Mouse (Mus musculus): ENCODE measurements around the gene Kctd10.

Gene Kctd10

GRCm38 (mm10) chr5:114380209-114381012 lies at the start of gene Kctd10, which contains the start of gene Ube3b:
Gene Kctd10 (minus strand): TSS chr5:114380508.
Gene Ube3b (plus strand): TSS chr5:114380607.
- peak; percentile 75 to 83 for DNase-seq (ENCODE audit: low spot score in 2 of 2)

DNA sequence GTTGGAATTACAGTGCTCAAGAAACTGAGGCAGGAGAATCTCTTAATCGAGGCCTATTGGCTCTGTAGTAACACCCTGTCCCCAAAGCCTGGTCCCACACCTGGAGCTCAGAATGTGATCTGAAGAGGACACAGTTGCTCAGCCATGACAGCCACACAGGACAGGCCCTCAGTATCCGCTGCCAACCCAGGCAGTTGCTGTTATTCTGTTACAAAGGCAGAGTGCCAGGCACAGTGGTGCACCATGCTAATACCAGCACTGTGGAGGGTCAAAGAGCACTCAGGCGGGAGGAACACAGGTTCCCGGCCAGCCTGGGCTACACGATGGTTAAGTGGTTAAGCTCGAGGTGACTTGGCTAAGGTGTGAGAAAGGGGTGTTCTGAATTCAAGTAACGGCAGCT lies 49.5 kb upstream of the Kctd10 start:
- no peak for DNase-seq (ENCODE audit: low spot score in 2 of 2)

- no peak for DNase-seq (ENCODE audit: low spot score in 2 of 2)
Observed at GRCm38 (mm10) chr5:114428621-114429020, 48.3 kb upstream of the Kctd10 start.

DNA sequence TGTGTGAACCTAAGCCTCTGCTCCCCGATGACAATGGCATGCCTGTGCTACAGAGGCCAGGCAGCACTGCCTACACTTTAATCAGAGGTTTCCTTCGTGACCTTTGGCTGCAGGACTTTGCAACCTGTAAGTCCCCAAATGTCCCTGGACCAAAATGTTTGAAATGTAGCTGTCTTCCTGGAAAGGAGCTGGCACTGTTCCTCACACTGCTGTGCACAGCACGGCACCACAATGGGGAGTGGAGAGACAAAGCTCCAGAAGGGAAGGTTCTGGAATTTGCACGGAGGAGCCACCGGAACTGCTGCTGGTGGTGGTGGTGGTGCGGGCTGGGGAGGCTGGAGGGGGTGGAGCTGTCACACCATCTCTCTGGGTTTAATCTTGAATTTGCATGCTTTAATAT lies 46.4 kb upstream of the Kctd10 start:
- no peak for DNase-seq (ENCODE audit: low spot score in 2 of 2)

- DNase-seq (ENCODE audit: low spot score in 2 of 2) = no peak
Observed at GRCm38 (mm10) chr5:114423961-114424360, 43.7 kb upstream of the Kctd10 start.

DNA sequence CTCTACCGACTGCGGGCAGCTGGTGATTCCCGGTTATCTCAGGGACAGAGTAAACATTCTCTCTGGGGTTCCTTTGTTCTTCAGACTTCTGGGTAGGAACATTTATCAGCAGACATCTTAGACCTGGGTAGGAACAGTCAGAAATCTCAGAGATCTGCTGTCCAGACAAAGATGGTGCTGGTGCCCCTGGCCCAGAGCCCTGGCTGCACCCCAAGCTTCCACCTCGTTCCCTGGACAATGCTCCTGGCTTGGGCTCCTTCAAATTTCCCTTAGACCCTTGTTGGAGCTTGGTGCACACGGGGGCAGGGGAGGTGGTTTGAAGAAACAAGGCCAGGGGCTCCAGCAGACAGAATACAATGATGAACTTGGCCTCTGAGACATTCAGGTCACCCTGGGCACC lies 42.3 kb upstream of the Kctd10 start:
- no peak for DNase-seq (ENCODE audit: low spot score in 2 of 2)

DNA sequence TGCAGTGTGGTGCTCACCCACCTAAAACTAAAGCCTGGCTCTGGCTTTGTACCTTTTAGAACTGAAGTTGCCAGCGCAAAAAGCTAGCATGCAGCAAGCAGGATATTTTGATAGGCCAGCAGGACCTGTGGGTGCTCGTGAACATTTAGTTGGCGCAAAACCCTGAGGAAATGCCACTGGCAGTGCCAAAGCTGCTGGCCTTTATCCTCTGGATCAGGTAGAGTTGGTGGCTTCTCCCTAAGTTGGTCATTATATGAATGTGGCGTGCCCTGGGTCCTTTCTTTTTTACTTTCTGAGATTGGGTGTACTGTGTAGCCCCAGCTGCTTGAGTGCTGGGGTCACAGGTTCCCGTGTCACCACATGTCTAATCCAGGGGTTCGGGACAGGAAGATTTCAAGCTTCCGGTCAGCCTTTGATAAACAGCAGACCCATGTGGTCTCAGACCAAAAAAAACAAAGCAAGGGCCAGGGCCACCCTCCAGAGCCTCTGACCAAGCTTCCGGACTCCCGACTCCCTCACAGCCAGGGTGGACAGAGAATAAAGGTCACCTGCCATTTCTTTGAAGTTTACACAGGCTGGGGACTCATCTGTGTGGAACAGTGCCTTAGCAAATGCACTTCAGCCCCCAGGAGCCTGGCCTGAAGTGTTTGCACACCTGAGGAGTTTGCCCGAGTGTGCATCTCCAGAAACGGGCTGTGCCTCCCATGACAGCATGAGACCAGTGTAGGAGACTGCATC lies 41.4 kb upstream of the Kctd10 start:
- no peak for DNase-seq (ENCODE audit: low spot score in 2 of 2)

- no peak for DNase-seq (ENCODE audit: low spot score in 2 of 2)
Observed at GRCm38 (mm10) chr5:114418541-114418940, 38.2 kb upstream of the Kctd10 start.

GRCm38 (mm10) chr5:114416855-114417254 lies 36.5 kb upstream of the Kctd10 start:
- DNase-seq (ENCODE audit: low spot score in 2 of 2) = no peak

- no peak for DNase-seq (ENCODE audit: low spot score in 2 of 2)
Observed at GRCm38 (mm10) chr5:114415606-114416005, 35.3 kb upstream of the Kctd10 start.

- no peak for DNase-seq (ENCODE audit: low spot score in 2 of 2)
Observed at GRCm38 (mm10) chr5:114413067-114413735, 32.9 kb upstream of the Kctd10 start.

- no peak for DNase-seq (ENCODE audit: low spot score in 2 of 2)
Observed at GRCm38 (mm10) chr5:114412361-114412998, 32.2 kb upstream of the Kctd10 start.

DNA sequence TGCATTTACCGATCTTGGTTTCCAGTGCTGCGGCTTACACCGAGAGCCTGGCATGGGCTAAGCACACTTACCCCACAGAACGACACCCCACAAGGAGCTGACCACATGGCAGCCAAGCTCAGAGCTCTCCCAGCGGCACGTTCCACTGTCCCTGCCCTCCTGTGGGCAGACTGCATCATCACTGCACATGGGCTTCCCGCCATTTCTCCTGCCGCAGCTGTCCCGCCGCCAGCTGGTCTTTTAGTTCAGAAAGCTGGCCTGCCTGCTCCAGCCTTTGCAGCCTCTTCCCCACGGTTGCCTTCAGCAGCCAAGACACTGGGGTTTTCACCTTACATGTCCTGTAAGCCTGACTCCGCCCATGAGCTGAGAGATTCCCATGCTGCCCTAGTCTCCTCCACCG lies 30.1 kb upstream of the Kctd10 start:
- no peak for DNase-seq (ENCODE audit: low spot score in 2 of 2)

- DNase-seq (ENCODE audit: low spot score in 2 of 2) = no peak
Observed at GRCm38 (mm10) chr5:114408846-114409245, 28.5 kb upstream of the Kctd10 start.

- DNase-seq (ENCODE audit: low spot score in 2 of 2) = no peak
Observed at GRCm38 (mm10) chr5:114407810-114408209, 27.5 kb upstream of the Kctd10 start.

- no peak for DNase-seq (ENCODE audit: low spot score in 2 of 2)
Observed at GRCm38 (mm10) chr5:114407269-114407668, 27.0 kb upstream of the Kctd10 start.

DNA sequence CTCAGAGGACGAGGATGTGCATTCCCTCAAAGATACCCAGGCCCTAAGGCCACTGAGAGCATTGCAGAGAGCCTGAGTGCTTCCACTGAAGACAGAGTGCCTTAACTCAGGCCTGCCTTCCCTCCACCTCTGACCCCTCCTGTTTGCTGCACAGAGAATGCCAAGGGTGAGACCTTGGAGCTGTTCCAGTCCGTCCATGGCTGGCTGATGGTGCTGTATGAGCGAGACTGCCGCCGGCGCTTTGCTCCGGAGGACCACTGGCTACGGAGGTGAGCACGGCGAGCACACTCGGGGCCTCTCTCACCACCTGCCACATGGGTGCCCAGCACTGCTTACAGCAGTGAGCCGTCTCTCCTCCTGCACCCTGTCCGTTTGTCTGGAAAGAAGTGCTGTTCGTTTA lies 26.3 kb upstream of the Kctd10 start:
- DNase-seq (ENCODE audit: low spot score in 2 of 2) = no peak

DNA sequence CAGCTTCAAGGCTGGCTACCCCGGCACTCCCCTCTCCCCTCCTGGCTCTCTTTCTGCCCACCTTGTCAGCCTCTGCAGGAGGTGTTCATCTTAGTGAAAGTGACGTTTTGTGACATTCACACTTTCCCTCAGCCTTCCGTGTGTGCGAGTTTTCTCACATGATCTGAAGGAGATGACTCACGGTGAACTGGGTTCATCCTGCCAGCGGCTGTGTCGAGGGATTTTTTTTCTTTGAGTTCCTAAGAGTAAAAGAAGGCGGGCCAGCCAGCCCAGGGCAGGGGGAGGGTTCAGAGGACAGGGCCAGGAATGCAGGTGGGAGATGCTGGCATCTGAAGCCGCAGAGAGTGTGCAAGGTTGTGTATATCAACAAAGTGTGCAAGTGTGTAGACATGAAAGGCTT lies 12.9 kb upstream of the Kctd10 start:
- DNase-seq (ENCODE audit: low spot score in 2 of 2) = peak in 1 of 2 experiments; percentile 17

- DNase-seq (ENCODE audit: low spot score in 2 of 2) = no peak
Observed at GRCm38 (mm10) chr5:114384448-114384847, 4.1 kb upstream of the Kctd10 start.

DNA sequence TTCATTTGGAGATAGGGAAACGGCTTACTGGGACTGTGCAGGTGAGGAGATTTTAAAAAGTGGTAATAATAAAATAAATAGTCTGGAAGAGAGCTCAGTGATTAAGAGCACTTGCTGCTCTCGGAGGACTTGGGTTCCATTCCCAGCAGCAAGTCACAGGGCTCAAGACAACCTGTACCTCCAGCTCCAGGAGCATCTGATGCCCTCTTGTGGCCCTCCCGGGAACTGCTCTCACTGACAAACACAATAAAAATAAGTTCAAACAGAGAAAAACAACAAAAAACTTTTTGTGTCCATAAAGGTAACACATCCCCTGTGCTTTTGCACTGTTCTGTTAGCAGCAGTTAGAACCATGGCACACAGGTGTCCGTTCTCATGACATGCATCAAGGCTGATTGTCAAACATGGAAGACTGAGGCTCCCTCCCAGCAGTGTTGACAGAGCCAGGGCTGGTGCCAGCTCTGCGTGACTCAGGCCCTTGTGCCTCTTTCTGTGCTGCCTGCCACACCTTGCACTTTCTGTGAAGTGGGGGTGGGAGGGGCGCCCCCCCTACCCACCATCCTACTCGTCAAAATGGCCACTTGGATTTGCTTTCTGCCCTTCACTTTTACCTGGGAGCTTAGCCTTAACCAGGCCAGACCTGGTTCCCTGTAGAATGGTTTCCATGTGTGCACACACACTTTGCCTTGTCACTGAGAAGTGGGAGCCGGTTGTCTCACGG lies 3.0 kb upstream of the Kctd10 start:
- no peak for DNase-seq (ENCODE audit: low spot score in 2 of 2)

DNA sequence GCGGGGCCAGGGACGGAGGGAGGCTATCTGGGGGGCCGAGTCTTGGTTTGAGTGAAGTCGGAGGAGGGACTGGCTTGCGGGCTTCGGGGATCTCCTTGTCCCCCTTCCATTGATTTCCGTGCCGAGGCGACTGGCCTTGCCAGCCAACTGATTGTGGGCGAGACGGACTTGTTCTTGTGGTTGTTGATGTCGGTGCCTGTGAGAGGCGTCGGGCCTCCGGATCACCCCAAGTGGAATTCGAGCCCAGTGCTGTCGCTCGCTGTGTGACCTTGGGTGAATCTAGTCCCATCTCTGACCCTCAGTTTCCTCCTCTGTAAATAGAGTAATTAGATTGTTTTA lies 674 bp upstream of the Kctd10 start:
- peak in 1 of 2 experiments; percentile 27 for DNase-seq (ENCODE audit: low spot score in 2 of 2)
